Mouse (Mus musculus) urinary bladder, adult 18-20 months (tissue): ENCODE data around the gene Asxl2.
"Not testable (repeated sequence)": the region's sequence is repeated elsewhere in the genome, so short reads cannot be mapped to it uniquely, and the experiment has no call there.

Experiments
- DNase-seq, 2 experiments: peaks; one replicate each; pipeline ENCODE4 v3.0.0; 2022; ENCODE audit warnings: low spot score in 2 of 2, mixed read lengths in 2 of 2

Asxl2 gene

DNA sequence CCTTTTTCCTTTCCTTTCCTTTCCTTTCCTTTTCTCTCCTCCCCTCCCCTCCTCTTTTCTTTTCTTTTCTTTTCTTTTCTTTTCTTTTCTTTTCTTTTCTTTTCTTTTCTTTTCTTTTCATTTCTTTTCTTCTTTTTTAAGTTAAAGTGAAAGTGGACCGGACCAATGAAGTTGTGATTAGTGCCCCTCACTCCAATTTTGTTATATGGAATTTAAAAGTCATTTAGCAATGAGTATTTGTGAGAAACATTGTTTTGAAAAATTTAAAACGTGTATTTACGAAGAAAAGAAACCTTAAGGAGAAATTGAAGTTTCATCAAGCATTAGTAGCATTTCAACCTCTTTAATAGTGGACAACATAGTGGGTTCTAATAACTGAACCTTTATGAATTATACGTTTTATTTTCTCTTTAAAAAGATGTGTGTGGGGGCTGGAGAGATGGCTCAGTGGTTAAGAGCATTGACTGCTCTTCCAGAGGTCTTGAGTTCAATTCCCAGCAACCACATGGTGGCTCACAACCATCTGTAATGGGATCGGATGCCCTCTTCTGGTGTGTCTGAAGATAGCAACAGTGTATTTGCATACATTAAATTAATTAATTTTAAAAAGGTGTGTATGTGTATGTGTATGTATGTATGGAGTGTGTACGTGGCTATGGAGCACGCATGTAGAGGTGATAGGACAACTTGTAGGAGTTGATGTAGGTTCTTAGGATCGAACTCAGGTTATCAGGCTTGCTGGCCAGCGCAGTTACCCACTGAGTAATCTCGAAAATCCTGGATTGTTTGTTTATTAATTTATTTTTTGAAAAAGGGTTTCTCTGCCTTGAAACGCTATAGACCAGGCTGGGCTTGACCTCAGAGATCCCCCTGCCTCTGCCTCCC, 1.5 kb downstream of the Asxl2 start:
- no peak for DNase-seq

DNA sequence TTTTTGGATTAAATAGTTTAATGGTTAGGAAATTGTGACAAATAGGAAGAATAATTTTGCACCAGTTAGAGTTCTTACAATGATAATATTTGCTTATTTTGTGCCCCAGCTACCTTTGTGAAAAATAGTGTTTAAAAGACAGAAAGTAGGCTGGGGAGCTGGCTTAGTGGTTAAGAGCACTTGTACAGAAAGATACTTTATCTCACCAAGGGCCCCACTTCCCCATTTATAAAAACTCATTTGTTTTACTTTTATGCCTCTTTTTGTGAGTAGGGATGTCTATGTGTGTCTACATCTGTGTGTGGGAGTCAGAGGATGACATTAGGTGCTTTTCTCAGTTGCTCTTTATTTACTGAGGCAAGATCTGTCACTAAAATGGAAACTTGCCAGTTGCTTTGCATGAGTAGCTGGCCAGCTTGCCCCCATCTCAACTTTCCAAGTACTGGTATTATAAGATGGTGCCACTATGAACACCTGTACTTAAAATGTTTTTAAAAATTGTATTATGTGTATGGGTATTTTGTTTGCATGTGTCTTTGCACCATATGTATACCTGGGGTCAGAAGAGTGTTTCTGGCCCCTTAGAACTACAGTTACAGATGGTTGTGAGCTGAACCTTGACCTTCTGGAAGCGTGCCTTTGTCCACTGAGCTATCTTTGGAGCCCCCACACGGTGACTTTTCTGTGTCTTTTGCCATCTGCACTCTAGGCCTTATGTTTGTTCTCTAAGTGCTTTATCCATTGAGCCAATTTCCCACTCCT, 3.2 kb downstream of the Asxl2 start:
- no peak for DNase-seq

- no peak for DNase-seq
Observed at GRCm38 (mm10) chr12:3430443-3430753, 3.7 kb downstream of the Asxl2 start.

- DNase-seq: no peak
Observed at GRCm38 (mm10) chr12:3430985-3431384, 4.3 kb downstream of the Asxl2 start.

DNA sequence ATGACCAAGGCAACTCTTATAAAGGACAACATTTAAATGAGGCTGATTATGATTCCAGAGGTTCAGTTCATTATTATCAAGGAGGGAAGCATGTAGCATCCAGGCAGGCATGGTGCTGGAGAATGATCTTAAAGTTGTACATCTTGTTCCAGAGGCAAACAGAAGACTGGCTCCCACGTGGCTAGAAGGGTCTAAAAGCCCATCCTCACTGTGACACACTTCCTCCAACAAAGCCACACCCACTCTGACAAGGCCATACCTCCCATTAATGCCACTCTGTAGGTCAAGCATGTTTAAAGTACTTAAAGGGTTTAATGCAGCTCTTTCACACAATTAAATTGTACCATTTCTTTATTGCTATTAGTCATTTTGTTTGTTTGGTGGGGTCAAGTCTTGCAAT, 7.1 kb downstream of the Asxl2 start:
- no peak for DNase-seq

DNA sequence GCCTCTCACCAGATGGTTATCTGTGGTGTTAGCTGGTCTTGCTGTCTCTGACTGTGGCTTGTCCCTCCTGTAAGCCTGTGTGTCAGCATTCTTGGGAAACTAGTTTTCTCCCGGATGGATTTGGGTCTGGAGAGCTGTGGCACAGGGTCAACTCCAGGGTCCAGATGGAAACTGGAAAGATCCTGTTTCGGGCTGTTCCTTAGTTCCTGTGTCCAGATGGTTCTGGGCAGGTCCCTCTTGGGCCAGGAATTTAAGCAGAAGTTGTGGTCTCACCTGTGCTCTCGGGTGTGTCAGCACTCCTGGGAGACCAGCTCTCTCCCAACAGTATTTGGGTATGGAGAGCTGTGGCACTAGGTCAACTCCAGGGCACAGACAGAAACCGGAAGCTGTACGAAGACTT, 9.8 kb downstream of the Asxl2 start:
- DNase-seq: no peak

GRCm38 (mm10) chr12:3437815-3438214, 11.2 kb downstream of the Asxl2 start:
- no peak for DNase-seq

DNA sequence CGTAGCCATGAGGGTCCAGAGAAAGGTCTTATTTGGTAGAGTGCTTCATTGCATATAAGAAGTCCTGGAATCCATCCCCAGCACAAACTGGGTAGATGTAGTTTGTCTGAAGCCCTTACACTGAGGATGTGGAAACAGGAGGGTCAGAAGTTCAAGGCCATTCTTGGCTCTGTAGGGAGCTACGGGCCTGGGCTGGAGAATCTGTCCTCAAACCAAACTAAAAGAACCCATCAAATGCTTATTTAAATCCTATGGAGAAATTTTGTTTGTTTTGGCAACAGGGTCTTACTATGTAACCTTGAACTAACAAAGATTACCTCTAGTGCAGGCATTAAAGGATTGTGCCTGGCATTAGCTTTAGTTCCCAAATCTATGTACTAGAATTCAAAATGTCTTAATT, 14.3 kb downstream of the Asxl2 start:
- DNase-seq: no peak

GRCm38 (mm10) chr12:3441361-3441760, 14.7 kb downstream of the Asxl2 start:
- no peak for DNase-seq

- DNase-seq: no peak
Observed at GRCm38 (mm10) chr12:3453554-3453953, 26.9 kb downstream of the Asxl2 start.

DNA sequence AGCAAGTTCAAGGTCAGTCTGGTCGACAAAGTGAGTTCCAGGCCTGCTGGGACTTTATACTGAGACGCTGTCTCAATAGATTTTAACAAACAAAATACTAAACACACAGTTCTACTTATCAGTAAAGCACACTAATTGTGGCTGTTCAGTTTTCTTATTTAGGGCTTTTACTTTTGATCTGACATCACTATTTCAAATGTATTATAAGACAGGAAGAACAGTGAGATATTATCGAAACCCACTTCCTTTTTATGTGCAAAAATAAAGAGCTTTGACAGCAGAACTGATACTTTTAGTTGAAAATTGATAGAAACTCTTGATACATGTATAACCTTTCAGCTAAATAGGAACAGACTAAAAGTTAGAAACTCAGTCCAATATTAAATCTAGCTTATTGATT, 36.4 kb downstream of the Asxl2 start:
- no peak for DNase-seq

DNA sequence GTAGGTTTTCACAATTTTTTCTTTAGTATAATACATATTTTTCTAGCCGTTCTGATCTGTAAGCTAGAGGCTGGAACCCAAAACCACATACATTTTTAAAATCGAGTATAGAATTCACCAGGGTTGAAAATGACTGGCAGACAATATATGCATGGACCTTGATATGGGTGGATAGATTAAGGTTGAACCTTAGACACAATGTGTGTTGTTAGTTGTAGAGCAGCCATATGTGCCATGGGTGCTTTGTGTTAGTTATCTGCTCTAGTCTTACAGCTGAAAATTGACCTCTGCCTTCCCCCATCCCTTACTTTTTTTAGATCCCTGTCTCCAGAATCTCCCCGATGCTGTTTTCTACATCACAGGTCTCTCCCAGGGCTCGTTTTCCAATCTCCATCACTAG, 73.0 kb downstream of the Asxl2 start:
- no peak for DNase-seq

DNA sequence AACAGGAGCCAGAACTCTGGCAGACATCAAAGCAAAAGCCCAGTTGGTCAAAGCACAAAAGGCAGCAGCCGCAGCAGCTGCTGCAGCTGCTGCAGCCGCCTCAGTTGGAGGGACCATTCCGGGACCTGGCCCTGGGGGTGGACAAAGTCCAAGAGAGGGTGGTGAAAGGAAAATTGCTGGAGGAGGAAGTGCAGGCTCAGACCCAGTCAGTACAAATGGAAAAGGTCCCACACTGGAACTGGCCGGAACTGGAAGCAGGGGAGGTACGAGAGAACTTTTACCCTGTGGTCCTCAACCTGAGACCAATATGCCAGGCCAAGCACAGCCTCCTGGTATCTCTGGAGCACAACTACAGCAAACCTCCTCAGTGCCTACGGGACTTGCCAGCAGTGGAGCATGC, 73.4 kb downstream of the Asxl2 start:
- no peak for DNase-seq

DNA sequence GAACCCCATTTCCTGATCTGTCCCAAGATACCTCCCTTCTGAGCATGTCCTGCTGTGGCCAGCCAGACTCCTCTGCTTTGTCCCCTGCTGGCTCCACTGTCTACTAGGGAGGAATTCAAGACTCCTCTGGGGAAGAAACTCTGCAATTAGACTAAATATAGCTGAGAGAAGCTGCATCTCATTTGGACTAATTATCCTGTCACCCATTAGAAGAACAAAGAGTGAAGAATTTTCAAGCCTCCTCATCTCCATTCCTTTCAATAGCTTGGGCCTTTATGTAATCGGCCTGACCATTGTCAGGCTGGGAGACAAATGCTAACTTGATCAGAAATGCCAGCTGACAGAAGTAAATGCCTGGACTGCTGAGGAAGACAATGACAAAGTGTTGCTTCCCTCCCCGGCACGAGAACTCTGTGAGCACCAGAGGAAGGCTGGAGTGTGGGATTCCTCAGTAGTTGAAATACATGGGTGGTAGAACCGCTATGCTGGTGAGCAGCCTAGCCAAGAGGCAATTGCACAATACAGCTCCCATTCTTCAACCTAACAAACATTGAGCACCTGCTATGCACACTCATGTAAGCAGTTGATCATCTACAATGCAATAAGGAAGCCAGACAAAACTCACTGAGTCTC, 92.1 kb downstream of the Asxl2 start:
- DNase-seq: no peak

DNA sequence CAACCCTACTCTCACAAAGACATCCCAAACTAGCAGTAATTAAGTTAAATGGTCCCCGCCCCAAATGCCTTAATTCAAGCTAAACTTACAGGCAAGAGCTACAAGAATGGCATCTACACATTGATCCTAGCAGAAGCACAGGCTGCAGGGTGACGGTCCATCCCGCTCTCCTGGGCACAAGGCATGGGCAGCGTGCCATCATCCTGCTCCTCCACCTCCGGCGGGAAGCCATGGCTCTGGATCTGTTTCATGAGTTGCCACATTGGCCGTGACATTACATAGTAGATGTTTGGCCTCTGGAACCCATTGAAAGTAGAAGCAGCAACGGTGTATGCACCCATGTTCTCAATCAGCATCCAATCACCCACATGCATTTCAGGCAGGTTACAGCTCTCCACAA, 95.1 kb downstream of the Asxl2 start:
- DNase-seq: not testable (repeated sequence)

- no peak for DNase-seq
Observed at GRCm38 (mm10) chr12:3525536-3525935, 98.9 kb downstream of the Asxl2 start.

DNA sequence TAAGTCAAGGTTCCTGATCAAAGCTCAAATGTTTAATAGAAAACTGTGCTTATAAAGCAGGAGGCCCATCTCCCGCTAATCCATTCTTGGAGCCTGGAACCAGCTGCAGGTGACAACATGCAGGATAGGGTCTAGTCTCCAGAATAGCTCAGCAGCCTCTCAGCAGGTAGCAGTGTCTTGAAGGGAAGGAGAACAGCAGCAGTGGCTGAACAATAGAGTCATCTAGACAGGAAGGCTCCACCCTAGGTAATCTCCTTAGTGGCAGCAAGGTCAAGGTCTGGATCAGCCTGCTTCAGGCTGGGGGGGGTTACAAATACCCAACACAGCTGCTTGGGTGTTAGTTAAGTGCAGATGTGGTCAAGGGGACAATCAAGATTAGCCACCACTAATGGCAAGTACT, 108.8 kb downstream of the Asxl2 start:
- not testable (repeated sequence) for DNase-seq

GRCm38 (mm10) chr12:3537616-3538015, 111.0 kb downstream of the Asxl2 start:
- DNase-seq: peak; percentile 56 to 71

- DNase-seq: no peak
Observed at GRCm38 (mm10) chr12:3538036-3538435, 111.4 kb downstream of the Asxl2 start.

- DNase-seq: no peak
Observed at GRCm38 (mm10) chr12:3539605-3540004, 112.9 kb downstream of the Asxl2 start.

DNA sequence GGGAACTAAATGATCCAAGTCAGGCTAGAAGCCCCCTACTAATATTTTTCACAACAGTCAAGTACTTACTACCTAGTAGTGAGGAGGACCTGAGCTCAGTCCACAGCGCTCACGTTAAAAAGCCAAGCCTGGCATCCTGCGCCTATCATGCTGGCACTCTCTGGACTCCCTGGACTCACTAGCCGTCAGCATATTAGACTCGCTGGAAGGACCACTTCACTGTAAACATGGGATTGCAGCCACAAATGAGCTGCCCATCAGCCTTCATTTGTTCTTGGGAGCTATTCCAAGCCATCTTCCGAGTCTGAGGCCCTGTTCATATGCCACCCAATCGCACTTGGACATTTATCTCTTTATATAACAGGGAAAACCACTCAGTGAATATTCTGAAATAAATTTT, 114.2 kb downstream of the Asxl2 start:
- DNase-seq: no peak

- no peak for DNase-seq
Observed at GRCm38 (mm10) chr12:3545451-3545850, 118.8 kb downstream of the Asxl2 start.
